Mouse (Mus musculus) kidney, postnatal 0 days (tissue): ENCODE data around the gene Atrip. TPM values are rescaled to one million over a fixed set of nuclear protein-coding genes. Genes with fewer than 3 reads are reported as not detected.

Experiments
- ATAC-seq: fragments of 200-750 bp; cut with Nextera tagmentation; replicated peaks from 2 replicates; pipeline ENCODE4 v1.8.0; 2017; ENCODE audit warnings: low read depth, moderate number of reproducible peaks, moderate TSS enrichment, moderate library complexity; ENCODE audit not compliant: low FRiP score
- DNase-seq: peaks from one replicate; pipeline ENCODE4 v3.0.0-alpha.2; 2016; ENCODE audit warnings: low spot score
- H3K27ac ChIP-seq: fragments of 300-500 bp; sonication (generic); 2 replicates; pipeline ENCODE4 v1.5.1; 2014; ENCODE audit warnings: mild to moderate bottlenecking
- H3K27me3 ChIP-seq: fragments of 300-500 bp; sonication (generic); 2 replicates; pipeline ENCODE4 v1.6.1; 2014; ENCODE audit warnings: low read length, mixed read lengths; ENCODE audit not compliant: insufficient read depth
- H3K36me3 ChIP-seq: fragments of 300-500 bp; sonication (generic); 2 replicates; pipeline ENCODE4 v1.6.1; 2014; ENCODE audit warnings: low read length, mixed read lengths; ENCODE audit not compliant: insufficient read depth
- H3K4me1 ChIP-seq: fragments of 300-500 bp; sonication (generic); replicated peaks from 2 replicates; pipeline ENCODE4 v1.6.1; 2014; ENCODE audit warnings: antibody characterized with exemption, low read length, mixed read lengths; ENCODE audit not compliant: insufficient read depth
- H3K4me2 ChIP-seq: fragments of 300-500 bp; sonication (generic); 2 replicates; pipeline ENCODE4 v1.6.1; 2014; ENCODE audit warnings: mild to moderate bottlenecking, low read length, moderate library complexity, mixed read lengths
- H3K4me3 ChIP-seq: fragments of 300-500 bp; sonication (generic); replicated peaks from 2 replicates; pipeline ENCODE4 v1.5.1; 2014; ENCODE audit warnings: low read depth, low read length
- H3K9ac ChIP-seq: fragments of 300-500 bp; sonication (generic); 2 replicates; pipeline ENCODE4 v1.6.1; 2014; ENCODE audit warnings: low read depth, low read length
- H3K9me3 ChIP-seq: fragments of 300-500 bp; sonication (generic); replicated peaks from 2 replicates; pipeline ENCODE4 v1.6.1; 2016; ENCODE audit warnings: low read length, inconsistent platforms, mixed read lengths
- CTCF ChIP-seq: IDR thresholded peaks from 2 replicates; pipeline ENCODE4 v1.5.1; 2016; ENCODE audit warnings: antibody characterized with exemption, low read depth, mild to moderate bottlenecking, moderate library complexity
- WGBS: fragments of 180-500 bp; shearing (Covaris S2); extraction: QIAGEN DNeasy Blood & Tissue Kit; methylation state at CpG from one replicate; pipeline ENCODE4 v1.1.7; 2014; 5-methylcytosine and 5-hydroxymethylcytosine counted together
- polyA plus RNA-seq: library from polyadenylated mRNA; unstranded; fragments of >200 nt; fragmentation: Nextera tagmentation; extraction: Ambion mirVana; gene quantifications from 2 replicates; pipeline ENCODE4 v1.2.1, GENCODE M21; 2015

Gene Atrip
- polyA plus RNA-seq, 1 experiment from 2014 or later: 18.8 TPM

GRCm38 (mm10) chr9:109057543-109057942 is 16.4 kb downstream of the Atrip start:
- Histone ChIP-seq H3K27me3 (no peaks in the 10 kb centered on the region), H3K9me3 (no peaks in the 10 kb centered on the region), H3K4me3 (no peak overlapping the region), H3K4me1 (peaks cover 20% of the 10 kb centered on the region; the same call in 1 of the 2 replicates), H3K36me3 (peaks cover 23% of the 10 kb centered on the region; the same call in 1 of the 2 replicates), H3K4me2 (no peak overlapping the region), H3K9ac (no peak overlapping the region), H3K27ac (no peak overlapping the region)
- TF ChIP-seq CTCF: no peak
- 95% methylated on average over 5 of the region's 5 CpGs for WGBS
- no peak for ATAC-seq
- DNase-seq: no peak

- Histone ChIP-seq H3K9me3 (no peaks in the 10 kb centered on the region), H3K27me3 (no peaks in the 10 kb centered on the region), H3K4me1 (peaks cover 20% of the 10 kb centered on the region; the same call in 1 of the 2 replicates), H3K27ac (no peak overlapping the region), H3K4me2 (no peak overlapping the region), H3K9ac (no peak overlapping the region), H3K36me3 (peaks cover 23% of the 10 kb centered on the region; the same call in 1 of the 2 replicates), H3K4me3 (no peak overlapping the region)
- no peak for TF ChIP-seq CTCF
- ATAC-seq: no peak
- 83% methylated on average over 4 of the region's 4 CpGs for WGBS
- DNase-seq: no peak
Observed at GRCm38 (mm10) chr9:109056916-109057315, 17.0 kb downstream of the Atrip start.

GRCm38 (mm10) chr9:109056081-109056690 is 17.7 kb downstream of the Atrip start:
- no peak overlapping the region for H3K9ac ChIP-seq
- ATAC-seq (no peak), DNase-seq (no peak)
- no peaks in the 10 kb centered on the region for H3K9me3 ChIP-seq
- H3K4me1 ChIP-seq: peaks cover 20% of the 10 kb centered on the region; the same call in 1 of the 2 replicates
- no peaks in the 10 kb centered on the region for H3K27me3 ChIP-seq
- H3K27ac ChIP-seq: no peak overlapping the region
- H3K36me3 ChIP-seq: peaks cover 23% of the 10 kb centered on the region
- H3K4me3 ChIP-seq: no peak overlapping the region
- WGBS: 91% methylated on average over 17 of the region's 17 CpGs
- no peak for TF ChIP-seq CTCF
- H3K4me2 ChIP-seq: no peak overlapping the region

GRCm38 (mm10) chr9:109055271-109056030 is 18.5 kb downstream of the Atrip start:
- WGBS: 90% methylated on average over 12 of the region's 12 CpGs
- H3K9ac ChIP-seq: peak overlapping the region; percentile 55
- TF ChIP-seq CTCF: no peak

GRCm38 (mm10) chr9:109054712-109055111 is 19.2 kb downstream of the Atrip start:
- peak; percentile 69 for ATAC-seq
- H3K27ac ChIP-seq: peak overlapping the region; percentile 78
- no peaks in the 10 kb centered on the region for H3K27me3 ChIP-seq
- peaks cover 20% of the 10 kb centered on the region; the same call in 1 of the 2 replicates for H3K4me1 ChIP-seq
- H3K4me3 ChIP-seq: peak overlapping the region; percentile 24
- no peak for TF ChIP-seq CTCF
- H3K36me3 ChIP-seq: peaks cover 23% of the 10 kb centered on the region
- peak overlapping the region; percentile 55 for H3K9ac ChIP-seq
- WGBS: 0% methylated on average over 7 of the region's 7 CpGs
- H3K9me3 ChIP-seq: no peaks in the 10 kb centered on the region
- DNase-seq: peak; percentile 96
- H3K4me2 ChIP-seq: peak overlapping the region; percentile 55

More at GRCm38 (mm10) chr9:109055271-109056030, 18.5 kb downstream of the Atrip start:
- H3K27ac ChIP-seq: peak overlapping the region; percentile 78
- DNase-seq (no peak), ATAC-seq (no peak)
- peak overlapping the region; percentile 55 for H3K4me2 ChIP-seq
- peaks cover 20% of the 10 kb centered on the region; the same call in 1 of the 2 replicates for H3K4me1 ChIP-seq
- H3K4me3 ChIP-seq: peak overlapping the region; percentile 24
- H3K9me3 ChIP-seq: no peaks in the 10 kb centered on the region
- H3K36me3 ChIP-seq: peaks cover 23% of the 10 kb centered on the region
- H3K27me3 ChIP-seq: no peaks in the 10 kb centered on the region

- H3K4me2 ChIP-seq: no peak overlapping the region
- H3K27ac ChIP-seq: no peak overlapping the region
- no peaks in the 10 kb centered on the region for H3K9me3 ChIP-seq
- peaks cover 14% of the 10 kb centered on the region; the same call in 1 of the 2 replicates for H3K4me1 ChIP-seq
- no peak for TF ChIP-seq CTCF
- no peak overlapping the region for H3K9ac ChIP-seq
- H3K27me3 ChIP-seq: no peaks in the 10 kb centered on the region
- ATAC-seq: no peak
- no peak overlapping the region for H3K4me3 ChIP-seq
- 75% methylated on average over 6 of the region's 6 CpGs for WGBS
- peaks cover 23% of the 10 kb centered on the region for H3K36me3 ChIP-seq
- DNase-seq: no peak
Observed at GRCm38 (mm10) chr9:109053851-109054250, 20.1 kb downstream of the Atrip start.
